Mouse (Mus musculus): Measurements from ENCODE around the gene Fndc1.

DNA sequence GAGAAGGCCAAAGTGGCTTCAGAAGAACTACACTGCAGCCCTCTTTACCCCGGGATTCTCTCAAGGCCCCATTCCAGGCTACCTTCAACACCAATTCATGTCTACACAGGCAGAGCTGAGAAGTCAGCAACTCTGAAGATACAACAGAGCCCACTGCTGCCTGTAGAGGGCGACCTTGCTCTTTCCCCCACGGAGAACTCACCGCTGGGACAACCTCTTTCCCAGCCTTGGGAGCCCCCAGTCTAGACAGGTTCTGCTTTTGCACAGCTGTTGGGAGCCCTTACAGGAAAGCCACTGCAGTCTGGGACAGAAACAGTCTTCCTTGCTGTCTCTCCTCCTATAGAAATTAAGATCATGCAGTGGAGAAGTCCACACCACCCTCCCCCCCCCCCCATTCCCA, 41.5 kb upstream of the Fndc1 start:
- TF ChIP-seq GATA1 (IDR thresholded peaks at IDR 0.05; ENCODE audit: borderline replicate concordance, low read length), result no peak
- no peak for TF ChIP-seq FLI1 (IDR thresholded peaks at IDR 0.05; ENCODE audit: low read length)

Data from megakaryocyte, embryonic 14.5 days (primary cell).